Mouse (Mus musculus) lung, postnatal 36 days (tissue): ENCODE measurements around the gene Plbd2.

Experiments used
- DNase-seq: peaks from one replicate; pipeline ENCODE4 v3.0.0; 2022; ENCODE audit warnings: mixed read lengths

Plbd2 gene

GRCm38 (mm10) chr5:120473361-120473760, 30.1 kb downstream of the Plbd2 start:
- DNase-seq, result no peak

- no peak for DNase-seq
Measured at GRCm38 (mm10) chr5:120472770-120473169, 30.7 kb downstream of the Plbd2 start, which contains the start of gene Sdsl. Sdsl (minus strand) TSS chr5:120472810.

- no peak for DNase-seq
Measured at GRCm38 (mm10) chr5:120471538-120471937, 31.9 kb downstream of the Plbd2 start.

DNA sequence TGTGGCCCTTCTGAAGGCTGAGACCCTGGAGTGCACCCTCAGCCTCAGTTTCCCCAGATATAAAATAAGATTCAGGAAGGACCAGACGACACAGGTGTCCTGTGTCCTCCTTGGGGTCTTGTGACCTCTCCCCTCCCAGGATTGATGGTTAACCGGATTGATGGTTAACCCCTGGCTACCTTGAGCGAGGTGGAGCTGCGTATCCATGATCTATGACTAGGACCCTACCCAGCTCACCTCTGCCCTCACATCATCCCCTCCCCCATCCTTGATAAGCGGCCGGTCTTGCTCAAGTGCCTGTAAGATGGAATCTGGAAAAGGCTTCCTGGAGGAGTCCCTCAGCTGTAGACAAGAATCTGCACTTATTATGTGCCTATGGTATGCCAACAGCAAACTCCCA, 34.6 kb downstream of the Plbd2 start:
- DNase-seq, result no peak

GRCm38 (mm10) chr5:120468336-120468735, 35.1 kb downstream of the Plbd2 start:
- DNase-seq, result no peak

GRCm38 (mm10) chr5:120467026-120467425, 36.4 kb downstream of the Plbd2 start:
- DNase-seq, result peak; percentile 12

DNA sequence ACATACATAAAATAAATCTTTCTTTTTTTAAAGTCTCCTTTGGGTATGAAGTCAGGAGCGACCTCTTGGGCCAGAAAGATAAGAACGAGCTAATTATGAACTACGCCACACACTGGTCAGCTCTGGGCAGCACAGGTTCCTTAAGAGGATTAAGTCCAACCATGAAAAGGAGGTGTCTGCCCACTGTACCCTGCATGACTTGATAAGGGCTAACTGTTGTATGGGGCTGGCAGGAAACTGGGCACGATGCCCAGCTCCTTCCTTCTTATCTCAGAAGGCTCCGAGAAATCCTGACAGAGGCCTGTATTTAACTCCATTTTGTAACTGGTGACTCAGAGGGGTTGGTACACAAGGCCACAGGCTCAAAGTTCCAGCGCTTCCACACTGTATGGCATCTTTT, 37.6 kb downstream of the Plbd2 start:
- DNase-seq, result peak; percentile 36

DNA sequence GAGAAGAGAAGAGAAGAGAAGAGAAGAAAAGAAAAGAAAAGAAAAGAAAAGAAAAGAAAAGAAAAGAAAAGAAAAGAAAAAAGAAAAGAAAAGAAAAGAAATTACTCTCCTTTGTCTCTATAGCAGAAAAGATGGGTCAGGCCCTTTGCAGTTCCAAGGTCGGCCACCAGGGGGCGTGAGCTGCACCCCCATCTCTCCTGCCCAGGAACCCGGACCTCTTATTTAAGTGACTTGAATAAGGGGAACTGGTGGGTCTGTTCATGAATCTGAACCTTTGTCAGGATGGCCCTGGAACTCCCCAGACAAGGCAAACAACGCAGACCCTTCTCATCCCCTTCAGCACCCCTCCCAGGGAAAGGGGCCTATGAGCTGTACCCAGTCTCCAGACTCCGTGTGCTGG, 38.4 kb downstream of the Plbd2 start:
- DNase-seq, result peak; percentile 21

- no peak for DNase-seq
Measured at GRCm38 (mm10) chr5:120464321-120464720, 39.1 kb downstream of the Plbd2 start.

- DNase-seq, result no peak
Measured at GRCm38 (mm10) chr5:120461902-120462301, 41.5 kb downstream of the Plbd2 start.

GRCm38 (mm10) chr5:120459133-120459532, 44.3 kb downstream of the Plbd2 start:
- DNase-seq, result no peak

DNA sequence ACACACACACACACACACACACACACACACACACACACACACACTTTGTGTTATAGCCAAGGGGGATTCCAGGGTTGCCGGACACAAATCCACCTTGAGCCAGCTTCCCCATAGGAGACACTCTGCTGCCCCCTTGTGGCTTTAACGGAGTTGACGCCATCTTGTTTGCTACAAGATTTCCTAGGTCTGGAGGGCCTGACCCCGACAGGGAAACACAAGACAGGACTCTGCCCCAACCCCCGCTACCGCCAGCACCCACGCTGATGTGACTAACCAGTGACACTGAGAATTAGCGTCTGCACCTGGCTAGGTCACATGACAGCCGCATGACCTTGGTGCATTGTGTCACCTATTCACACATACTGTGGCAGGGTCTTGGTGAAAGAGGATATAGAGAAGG, 45.8 kb downstream of the Plbd2 start:
- DNase-seq, result peak; percentile 52

DNA sequence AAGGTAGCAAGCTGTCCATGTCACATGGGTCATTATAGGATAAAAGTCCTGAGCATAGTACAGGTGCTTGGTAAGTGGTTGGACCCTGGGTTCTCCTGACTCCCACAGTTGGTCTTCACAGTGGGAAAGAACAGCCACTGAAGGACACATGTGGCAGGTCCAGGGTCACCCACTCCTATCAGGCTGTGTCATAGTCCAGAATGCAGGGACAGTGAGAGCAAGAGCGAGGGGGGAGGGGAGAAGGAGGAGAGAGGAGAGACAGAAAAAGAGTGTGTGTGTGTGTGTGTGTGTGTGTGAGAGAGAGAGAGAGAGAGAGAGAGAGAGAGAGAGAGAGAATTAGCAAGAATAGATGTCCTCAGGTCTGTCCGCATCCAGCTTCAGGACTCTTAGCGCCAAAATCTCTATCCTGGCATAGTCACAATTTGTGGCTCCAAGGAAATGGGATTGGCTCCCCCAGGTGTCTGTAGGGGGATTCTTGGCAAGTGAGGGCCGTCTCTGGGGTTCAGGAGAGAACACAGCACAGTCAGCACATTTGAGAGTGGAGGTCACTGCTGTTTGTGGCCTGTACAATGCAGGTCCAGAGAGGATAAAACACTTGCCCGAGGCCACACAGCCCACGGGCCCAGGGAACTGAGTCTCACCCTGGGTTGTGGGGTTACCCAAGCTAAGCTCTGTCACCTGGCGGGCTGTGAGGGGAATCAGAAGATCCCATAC, 46.4 kb downstream of the Plbd2 start:
- no peak for DNase-seq

GRCm38 (mm10) chr5:120456253-120456652, 47.2 kb downstream of the Plbd2 start:
- DNase-seq, result no peak

GRCm38 (mm10) chr5:120454756-120455337, 48.6 kb downstream of the Plbd2 start:
- no peak for DNase-seq

GRCm38 (mm10) chr5:120447305-120447704, 56.1 kb downstream of the Plbd2 start:
- no peak for DNase-seq

- DNase-seq, result peak; percentile 89
Measured at GRCm38 (mm10) chr5:120440733-120441132, 62.7 kb downstream of the Plbd2 start.

DNA sequence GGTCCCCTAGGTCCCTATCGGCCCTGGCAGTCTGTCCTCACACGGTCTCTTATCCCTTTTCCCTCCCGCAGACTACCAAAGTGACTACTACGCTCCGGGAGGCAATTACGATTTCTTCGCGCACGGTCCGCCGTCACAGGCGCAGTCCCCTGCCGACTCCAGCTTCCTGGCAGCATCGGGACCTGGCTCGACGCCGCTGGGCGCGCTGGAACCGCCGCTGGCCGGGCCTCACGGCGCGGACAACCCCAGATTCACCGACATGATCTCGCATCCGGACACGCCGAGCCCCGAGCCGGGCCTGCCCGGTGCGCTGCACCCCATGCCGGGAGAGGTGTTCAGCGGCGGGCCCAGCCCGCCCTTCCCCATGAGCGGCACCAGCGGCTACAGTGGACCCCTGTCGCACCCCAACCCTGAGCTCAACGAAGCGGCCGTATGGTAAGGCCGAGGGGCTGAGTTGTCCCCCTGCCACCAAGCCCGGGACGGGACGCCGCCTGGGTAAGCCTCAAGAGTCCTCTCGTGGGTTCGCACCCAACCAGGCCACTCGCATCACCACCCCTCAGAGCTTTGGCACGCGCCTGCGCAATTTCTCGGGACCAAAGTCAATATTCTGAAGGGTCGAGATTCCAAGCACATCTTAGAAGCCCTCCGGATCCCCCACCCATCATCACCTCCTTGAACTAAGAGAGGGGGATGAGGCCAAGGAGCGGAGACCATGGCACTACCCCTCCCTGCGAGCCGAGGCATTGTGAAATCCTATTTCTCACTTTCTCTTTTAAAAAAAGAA, 63.3 kb downstream of the Plbd2 start:
- no peak for DNase-seq

DNA sequence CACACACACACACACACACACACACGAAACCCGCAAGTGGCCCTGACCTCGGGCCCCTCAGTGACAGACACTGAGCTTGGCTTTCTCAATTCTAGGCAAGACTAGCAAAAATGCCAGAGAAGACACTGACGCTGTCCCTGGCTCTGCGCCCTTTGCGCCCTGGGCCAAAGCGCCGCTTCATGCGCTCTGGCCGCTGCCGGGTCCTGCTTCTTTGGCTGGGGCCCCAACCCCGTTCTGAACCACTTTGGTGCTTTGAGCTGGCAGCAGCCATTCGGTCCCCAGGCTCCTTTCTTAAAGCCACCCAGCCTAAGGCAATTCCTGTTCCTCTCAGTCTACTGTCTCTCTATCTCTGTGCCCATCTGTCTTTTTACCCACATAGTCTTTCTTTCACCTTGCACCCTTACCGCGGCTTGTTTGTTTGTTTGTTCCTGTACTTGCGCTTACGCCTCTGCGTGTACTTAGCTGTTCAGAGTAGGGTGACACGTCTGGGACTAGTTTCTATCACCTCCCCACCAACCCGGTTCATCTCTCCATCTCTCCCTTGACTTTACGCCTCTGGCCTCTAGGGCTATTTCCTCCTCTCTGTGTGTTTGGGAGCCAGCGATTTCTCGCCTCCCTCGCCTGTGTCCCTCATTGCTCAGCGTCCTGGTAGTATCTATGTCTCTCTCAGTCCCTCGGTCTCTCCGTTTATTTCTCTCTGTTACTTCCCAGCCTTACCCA, 64.3 kb downstream of the Plbd2 start:
- DNase-seq, result no peak

DNA sequence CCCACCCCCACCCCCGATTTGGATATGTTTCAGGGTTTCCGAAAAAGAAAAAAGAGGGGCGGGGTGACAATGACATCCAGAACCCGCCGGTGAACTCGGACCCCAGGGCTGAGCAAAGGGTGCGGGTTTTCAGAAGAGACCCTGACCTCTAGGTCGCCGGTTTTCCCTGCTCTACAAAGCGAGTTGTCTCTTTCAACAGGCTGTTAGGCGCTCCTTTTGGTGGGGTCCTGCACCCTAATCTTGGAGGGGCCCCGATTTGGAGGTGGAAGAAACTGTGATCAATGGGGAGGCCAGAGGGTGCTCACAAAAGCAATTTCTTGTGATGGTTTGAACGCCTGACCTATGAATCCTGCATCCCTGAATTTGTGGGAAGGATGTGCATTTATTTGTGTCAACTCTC, 65.0 kb downstream of the Plbd2 start:
- no peak for DNase-seq

GRCm38 (mm10) chr5:120437986-120438385, 65.4 kb downstream of the Plbd2 start:
- DNase-seq, result no peak

DNA sequence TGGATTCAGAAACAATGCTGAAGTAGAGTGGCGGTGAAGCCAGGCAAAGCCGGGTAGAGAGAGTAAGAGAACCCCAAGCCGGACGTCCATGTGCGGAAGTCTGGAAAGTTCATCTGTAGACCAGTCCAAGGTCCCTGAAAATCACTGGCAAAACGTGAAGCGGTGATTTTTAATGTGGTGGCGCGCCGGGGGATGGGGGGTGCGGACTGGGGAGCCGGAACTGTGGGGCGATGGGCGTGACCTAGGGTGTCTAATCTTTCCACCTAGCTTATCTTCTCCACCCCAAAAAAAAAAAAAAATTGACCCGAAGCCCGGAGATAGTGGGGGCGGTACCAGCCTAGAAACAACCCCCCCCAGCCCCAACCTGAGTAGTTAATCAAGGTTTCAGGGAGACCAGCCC, 65.9 kb downstream of the Plbd2 start:
- no peak for DNase-seq

GRCm38 (mm10) chr5:120436885-120437495, 66.4 kb downstream of the Plbd2 start:
- DNase-seq, result no peak
